Mouse (Mus musculus) kidney, postnatal 4 days (tissue): ENCODE measurements around the gene Slc8a3.
"Not testable (repeated sequence)": the region's sequence is repeated elsewhere in the genome, so short reads cannot be mapped to it uniquely, and the experiment has no call there.

Source experiments
- DNase-seq, 2 experiments: peaks; one replicate each; pipeline ENCODE4 v3.0.0; 2021; ENCODE audit warnings: mixed read lengths in 2 of 2

Slc8a3 gene

GRCm38 (mm10) chr12:81332875-81333421, at the start of gene Slc8a3:
Gene Slc8a3 (minus strand): TSS chr12:81333180.
- DNase-seq = peak; percentile 50

- DNase-seq = not testable (repeated sequence)
These were observed 46.4 kb upstream of the Slc8a3 start, which contains the start of gene Gm4787 for GRCm38 (mm10) chr12:81379364-81379763. Gene Gm4787 (minus strand): TSS chr12:81379464.

DNA sequence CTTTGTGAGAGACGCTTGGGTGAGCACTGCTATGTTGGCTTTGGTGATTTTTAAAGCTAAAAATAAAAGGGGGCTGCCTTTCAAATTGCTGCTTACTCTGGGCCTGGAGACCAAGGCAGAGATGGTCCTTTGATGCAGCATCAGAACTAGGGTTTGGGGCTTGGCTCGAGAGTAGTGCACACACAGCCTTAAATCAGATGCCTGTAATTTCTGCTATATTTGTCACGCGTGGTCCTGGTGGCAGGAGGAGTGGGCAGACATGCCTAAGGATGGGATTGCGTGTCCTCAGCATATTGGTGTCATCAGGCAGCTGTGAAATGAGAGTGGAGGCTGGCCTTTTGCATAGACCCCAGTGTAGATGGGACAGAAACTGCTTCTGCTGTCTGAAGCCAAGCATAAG, 861 bp upstream of the Slc8a3 start:
- DNase-seq = no peak

- peak; percentile 26 to 36 for DNase-seq
These were observed 774 bp downstream of the Slc8a3 start for GRCm38 (mm10) chr12:81331937-81332874.

GRCm38 (mm10) chr12:81331046-81331638, 1.8 kb downstream of the Slc8a3 start:
- no peak for DNase-seq

- DNase-seq = no peak
These were observed 8.0 kb downstream of the Slc8a3 start for GRCm38 (mm10) chr12:81324991-81325390.

DNA sequence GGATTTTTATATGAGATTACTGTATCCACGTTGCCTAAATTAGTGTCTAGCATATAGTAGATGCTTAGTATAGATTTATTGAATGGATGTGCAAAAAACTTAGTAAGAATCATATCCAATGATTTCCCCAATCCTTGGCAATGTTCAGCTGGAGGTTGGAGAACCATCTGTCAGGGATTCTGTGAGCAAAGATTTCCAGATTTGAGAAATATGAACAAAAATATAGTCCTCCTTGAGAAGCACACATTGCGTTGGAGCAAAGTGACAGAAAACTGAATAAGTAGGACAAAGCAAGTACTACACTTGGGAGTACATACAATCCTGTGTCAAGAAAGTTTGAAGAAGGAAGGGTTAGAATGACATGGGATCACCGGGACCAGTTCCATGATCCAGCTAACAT, 8.9 kb downstream of the Slc8a3 start:
- no peak for DNase-seq

GRCm38 (mm10) chr12:81321021-81321420, 12.0 kb downstream of the Slc8a3 start:
- DNase-seq = peak in 1 of 2 experiments; percentile 18

DNA sequence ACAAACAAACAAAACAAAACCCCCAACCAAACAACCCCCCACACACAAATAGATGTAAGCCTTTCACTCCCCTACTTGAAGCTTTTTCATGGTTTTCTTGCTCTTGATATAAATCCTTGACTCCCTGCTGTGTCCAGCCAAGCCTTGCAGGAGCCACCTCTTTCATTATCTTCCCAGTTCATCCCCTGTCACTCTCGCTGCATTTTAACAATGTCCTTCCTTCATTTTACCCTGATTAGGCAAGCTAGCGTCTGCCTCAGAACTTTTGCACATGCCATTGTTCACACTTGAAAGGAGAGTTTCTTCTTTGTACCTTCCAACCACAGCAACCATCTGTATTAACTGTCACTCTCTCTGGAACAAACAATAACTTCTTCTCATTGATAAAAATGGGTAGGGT, 15.2 kb downstream of the Slc8a3 start:
- no peak for DNase-seq

DNA sequence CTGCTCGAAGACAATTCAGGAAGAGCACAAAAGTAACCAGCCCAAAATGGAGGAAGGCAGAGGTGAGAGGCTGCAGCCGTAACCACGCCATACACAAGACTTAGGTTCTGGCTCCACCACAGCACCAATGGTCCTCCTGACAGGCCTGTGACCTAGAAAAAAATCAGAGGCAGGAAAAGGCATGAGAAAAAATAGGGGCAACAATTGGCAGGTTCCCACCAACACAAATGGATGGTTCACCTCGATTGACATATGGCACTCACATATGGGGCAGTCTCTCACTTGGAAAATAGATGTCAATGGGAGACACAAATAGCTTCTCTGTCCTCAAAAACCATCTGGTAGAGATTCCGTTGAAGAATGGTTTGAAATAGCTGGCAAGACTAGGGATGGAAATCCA, 17.0 kb downstream of the Slc8a3 start:
- no peak for DNase-seq

DNA sequence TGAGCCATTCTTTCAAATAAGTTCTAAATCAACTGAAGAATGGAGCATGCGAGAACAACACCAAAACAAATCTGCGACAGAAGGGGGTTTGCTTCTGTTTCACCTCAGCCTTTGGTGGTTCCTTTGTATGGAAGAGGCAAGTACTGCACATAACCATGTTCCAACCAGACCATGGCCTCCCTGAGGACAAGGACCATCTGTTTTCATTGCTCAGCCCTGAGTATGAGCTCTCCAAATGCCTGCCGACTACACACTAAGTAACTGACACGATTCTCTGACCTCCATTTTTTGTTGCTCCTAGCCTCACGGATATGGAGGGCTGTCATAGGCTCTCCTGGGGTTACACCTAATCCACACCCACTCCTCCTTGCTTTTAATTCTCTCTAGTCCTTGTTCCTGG, 29.4 kb downstream of the Slc8a3 start:
- DNase-seq = no peak

DNA sequence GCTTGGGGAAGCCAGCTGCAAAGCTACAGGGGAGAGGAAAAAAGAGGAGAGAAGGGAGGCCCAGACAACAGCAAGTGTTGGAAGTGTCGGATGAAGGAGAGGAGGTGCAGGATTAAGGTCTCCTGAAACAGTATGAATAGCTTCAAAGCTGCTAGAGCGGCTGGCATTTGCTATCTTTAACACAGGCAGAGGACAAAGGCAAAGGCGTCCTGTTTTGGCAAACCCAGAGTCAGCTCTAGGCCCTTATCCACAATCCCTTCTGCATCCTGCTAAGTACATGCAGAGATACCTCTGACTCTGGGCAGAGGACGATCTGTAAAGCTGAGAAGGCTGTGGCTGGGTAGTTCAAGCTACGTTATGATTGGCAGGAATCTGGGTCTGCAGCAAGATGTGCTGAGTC, 38.4 kb downstream of the Slc8a3 start:
- DNase-seq = no peak

- DNase-seq = no peak
These were observed 54.9 kb downstream of the Slc8a3 start for GRCm38 (mm10) chr12:81278031-81278430.

DNA sequence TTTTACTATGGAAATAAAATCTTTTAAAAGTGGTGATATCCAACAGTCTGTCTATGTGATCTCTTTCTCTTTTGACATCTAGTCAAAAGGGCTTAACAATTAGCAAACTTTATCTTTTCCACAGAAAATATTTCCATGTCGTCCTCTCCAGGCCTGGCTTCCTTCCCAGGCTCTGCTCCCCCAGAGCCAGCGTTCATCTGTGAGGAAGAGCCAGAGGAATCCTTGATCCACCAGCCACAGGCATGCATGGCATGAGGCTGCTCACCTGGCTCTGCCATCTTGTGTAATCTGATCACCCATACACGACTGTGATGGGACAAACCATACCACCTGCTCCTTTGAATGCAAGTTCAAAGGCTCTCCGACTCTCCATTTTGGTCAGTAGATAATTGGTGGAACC, 58.4 kb downstream of the Slc8a3 start:
- no peak for DNase-seq

DNA sequence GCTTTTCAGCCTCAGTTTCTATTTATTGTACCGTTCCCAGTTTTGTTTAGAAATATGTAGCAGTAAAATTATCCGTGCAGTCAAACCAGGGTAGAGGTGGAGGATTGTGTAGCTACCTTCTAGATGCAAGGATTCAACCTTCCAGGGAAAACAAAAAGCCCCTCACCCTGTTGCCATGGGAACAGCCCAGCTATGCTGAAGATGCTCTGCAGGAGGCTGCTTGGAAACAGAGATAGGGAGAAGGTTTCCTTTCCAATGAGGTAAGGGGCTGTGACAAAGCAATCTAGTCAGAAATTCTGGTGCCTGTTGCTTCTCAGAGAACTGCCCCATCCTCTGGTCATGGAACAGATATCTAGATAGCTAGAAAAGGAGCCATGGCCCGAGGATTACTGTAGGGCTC, 59.6 kb downstream of the Slc8a3 start:
- DNase-seq = no peak

DNA sequence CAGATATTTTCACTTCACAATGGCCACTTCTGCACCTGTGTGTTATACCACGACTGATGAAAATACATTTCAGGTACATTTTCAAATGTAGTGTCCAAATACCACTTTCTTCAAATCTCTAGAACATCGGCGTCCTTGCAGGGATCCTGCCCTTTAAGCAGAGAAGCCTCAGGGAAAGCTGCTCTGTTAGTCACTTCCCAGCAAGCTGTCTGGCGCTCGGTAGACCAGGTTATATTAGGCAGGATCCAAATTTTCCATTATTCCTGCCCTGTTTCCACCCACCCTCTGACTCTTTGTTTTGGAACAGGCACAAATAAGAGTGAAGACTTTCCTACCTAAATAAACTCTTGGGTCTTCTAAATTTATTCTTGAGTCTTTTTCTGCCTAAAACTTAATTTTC, 63.7 kb downstream of the Slc8a3 start:
- DNase-seq = no peak

- DNase-seq = no peak
These were observed 70.2 kb downstream of the Slc8a3 start for GRCm38 (mm10) chr12:81262821-81263220.

DNA sequence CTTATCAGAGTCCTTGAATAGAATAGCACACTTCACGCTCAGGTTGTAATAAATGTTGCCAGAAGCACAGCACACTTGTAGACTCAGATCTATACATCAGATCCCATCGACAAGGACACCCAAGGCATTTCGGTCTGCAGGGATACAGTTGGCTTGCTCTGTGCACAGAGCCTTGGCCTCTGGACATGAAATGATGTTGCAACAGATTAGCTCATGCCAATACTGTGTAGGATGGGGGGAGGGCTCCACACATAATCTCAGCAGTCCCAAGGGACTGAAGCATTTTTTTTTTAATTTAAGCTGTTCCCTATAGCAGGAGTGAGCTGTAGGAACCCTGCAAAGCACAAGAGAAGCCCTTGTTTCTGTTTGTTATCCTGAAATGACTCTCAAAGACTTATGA, 74.8 kb downstream of the Slc8a3 start:
- DNase-seq = no peak

GRCm38 (mm10) chr12:81245411-81245810, 87.6 kb downstream of the Slc8a3 start:
- DNase-seq = no peak

DNA sequence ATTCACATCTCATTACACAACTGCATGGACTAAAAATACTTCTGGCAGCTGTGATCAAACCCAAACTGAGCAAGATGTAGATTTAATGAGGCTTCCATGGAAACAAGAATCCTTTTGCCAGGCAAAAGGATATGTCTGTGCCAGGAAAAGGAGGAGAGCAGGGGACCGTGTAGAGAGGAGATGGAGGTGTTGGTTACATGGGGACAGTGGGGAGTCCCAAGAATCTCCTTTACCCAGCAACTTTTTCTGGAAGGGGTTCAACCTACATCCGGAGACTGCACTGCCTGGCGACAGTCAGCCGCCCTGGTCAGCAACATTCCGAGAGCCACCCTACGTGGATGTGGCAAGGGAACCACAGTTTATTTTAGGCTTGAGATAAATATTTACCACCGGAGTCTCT, 88.0 kb downstream of the Slc8a3 start:
- no peak for DNase-seq

DNA sequence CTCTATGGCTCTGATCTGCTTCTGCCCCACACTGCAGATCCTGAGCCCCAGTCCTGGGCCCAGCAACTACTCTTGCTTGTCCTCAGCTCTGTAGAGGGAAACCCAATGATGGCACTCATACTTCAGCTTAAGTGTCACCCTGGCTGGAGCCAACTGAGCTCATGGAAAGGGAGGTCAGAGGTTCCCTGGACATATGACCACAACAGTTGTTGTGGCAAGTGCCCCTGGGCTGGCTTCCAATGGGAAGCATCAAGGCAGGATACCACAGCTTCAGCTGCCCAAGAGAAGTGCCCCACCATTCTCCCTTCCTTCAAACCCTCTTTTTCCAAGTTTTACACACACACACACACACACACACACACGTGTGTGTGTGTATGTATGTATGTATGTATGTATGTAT, 88.5 kb downstream of the Slc8a3 start:
- no peak for DNase-seq

GRCm38 (mm10) chr12:81241676-81242075, 91.3 kb downstream of the Slc8a3 start:
- DNase-seq = no peak

DNA sequence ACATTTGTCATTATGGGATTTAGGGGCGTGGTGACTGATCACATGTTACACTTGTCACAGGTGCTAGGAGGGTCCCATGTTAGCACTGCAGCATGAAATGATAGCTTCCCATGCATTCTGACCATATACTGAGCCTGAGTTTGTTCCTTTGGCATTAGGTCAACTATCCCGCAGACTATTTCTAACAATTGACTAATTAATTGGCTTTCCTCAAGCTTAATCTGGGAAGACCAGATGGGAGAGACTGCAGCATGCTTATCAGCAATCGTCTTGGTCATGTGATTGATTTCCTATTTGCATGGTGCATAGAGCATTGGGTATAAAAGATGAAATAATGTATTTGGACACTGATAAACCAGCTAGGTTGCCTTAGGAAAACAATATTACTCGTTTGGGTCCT, 91.9 kb downstream of the Slc8a3 start:
- DNase-seq = no peak

GRCm38 (mm10) chr12:81237158-81237557, 95.8 kb downstream of the Slc8a3 start:
- no peak for DNase-seq
